Mouse (Mus musculus): ENCODE data around the gene Ddx47. TPM values are rescaled to one million over a fixed set of nuclear protein-coding genes. Genes with fewer than 3 reads are reported as not detected.

Gene Ddx47
- 101 and 102 TPM in 2 replicates for polyA plus RNA-seq (2014; fragmentation: Nextera tagmentation; extraction: Ambion mirVana)

DNA sequence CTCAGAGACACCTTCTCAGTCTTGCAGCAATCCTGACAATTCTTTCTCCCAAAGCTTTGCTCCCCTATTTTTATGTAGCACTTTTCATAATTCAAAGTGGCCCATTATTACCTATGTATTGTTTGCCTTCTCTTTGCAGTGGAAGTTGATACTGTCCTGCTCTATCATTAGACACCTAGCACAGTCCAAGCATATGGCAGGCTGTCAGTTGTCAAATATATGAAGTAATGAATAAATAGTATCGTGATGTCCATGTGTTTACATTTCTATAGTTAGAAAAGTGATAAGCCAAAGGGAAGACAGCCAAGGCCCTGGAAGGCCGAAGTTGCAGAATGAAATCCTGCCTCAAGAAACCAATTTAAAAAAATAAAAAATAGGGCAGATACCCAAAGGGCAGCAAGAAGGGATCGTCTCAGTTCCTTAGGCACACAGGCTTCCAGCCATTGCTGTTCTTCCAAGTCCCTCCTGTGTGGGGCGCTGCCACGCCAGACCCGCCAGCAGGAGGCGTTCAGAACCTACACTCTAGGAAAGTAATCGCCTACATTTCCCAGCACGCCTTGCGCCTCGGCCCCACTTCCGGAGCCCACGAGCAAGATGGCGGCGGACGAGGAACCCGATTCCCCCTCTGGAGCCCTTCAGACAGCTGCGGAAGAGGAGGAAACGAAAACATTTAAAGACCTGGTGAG, at the start of gene Ddx47:
Ddx47 (plus strand) TSS at position 565 of the 686 bp plus-strand sequence.
- Histone ChIP-seq H3K27ac (ENCODE audit: low read depth, low read length) (no peak within 1 kb of the TSS), H3K4me1 (replicated peaks; ENCODE audit: control insufficient read depth, insufficient read depth, low read length) (no peaks in the 10 kb centered on the region), H3K9ac (ENCODE audit: low read depth, low read length) (peak within 1 kb of the TSS; percentile 74), H3K4me2 (replicated peaks; ENCODE audit: low read depth, low read length) (peak within 1 kb of the TSS; percentile 60), H3K27me3 (ENCODE audit: control insufficient read depth, insufficient read depth, low read length) (no peaks in the 10 kb centered on the region), H3K36me3 (ENCODE audit: control insufficient read depth, insufficient read depth, low read length) (peaks cover 3% of the 10 kb centered on the region; the same call in 1 of the 2 replicates), H3K9me3 (ENCODE audit: control insufficient read depth, low read length) (no peaks in the 10 kb centered on the region), H3K4me3 (ENCODE audit: low read depth, low read length) (peak within 1 kb of the TSS; percentile 80)
- peak; percentile 86 for ATAC-seq (ENCODE audit: low FRiP score)
- 6% methylated on average over 19 of the region's 19 CpGs for WGBS
- DNase-seq (ENCODE audit: low spot score), result peak; percentile 98

DNA sequence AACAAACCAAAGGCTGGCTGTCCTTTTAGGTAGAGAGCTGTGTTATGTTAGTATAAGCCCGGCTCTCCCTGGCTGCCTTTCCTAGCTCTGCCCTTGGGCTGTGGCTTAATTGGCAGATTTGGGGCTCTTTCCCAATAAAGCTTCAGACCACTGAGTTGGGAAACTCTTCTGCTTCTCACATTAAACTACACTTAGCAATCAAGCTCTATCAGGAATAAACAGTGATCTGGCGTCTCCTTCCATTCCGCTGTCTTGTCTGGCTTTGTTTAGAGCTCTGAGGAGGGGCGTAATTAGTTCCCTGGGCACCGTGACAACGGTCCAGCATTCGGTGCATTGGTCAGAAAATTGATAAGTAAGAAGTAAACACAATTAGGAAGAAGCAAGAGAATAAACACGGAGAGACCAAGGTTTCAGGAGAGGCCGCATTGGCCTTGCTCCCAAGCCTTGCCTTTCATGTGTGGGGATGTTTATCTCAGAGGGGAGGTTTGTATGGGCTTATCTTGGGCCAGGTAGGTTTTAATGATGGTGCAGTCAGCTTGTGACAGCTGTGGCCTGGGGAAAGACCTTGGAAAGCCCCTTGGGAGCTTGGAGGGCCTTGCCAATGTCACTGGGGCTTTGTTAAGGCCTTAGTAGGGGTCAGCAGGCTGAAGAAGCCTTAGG, 49.4 kb upstream of the Ddx47 start:
- DNase-seq (ENCODE audit: low spot score), result no peak
- H3K27me3 ChIP-seq (ENCODE audit: control insufficient read depth, insufficient read depth, low read length), result no peaks in the 10 kb centered on the region
- 0 out of 2 replicates have a peak, but pooled peaks cover 3% of the 10 kb centered on the region for H3K4me1 ChIP-seq (replicated peaks; ENCODE audit: control insufficient read depth, insufficient read depth, low read length)
- WGBS, result 51% methylated on average over 9 of the region's 9 CpGs
- no peak overlapping the region for H3K4me3 ChIP-seq (ENCODE audit: low read depth, low read length)
- H3K9ac ChIP-seq (ENCODE audit: low read depth, low read length), result no peak overlapping the region
- H3K9me3 ChIP-seq (ENCODE audit: control insufficient read depth, low read length), result no peaks in the 10 kb centered on the region
- no peaks in the 10 kb centered on the region for H3K36me3 ChIP-seq (ENCODE audit: control insufficient read depth, insufficient read depth, low read length)
- H3K4me2 ChIP-seq (replicated peaks; ENCODE audit: low read depth, low read length), result no peak overlapping the region
- peak overlapping the region; percentile 4; the same call in 1 of the 2 replicates for H3K27ac ChIP-seq (ENCODE audit: low read depth, low read length)
- no peak for ATAC-seq (ENCODE audit: low FRiP score)

DNA sequence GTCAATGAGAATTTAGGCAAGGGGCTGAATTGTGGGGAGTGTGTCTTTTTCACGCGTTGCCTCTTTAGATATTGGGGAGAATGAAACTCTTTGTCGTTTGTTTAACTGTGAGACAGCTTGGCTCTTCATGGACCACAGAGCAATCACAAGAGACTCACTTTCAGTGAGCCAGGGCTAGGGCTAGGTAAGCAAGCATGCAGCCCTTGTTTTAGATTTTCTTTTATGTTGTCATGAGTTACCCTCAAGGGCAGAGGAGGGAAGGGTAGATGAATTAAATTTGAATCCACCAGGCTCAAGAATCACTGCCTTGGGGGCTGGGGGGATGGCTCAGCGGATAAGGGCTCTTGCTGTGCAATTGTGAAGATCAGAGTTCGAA, 48.9 kb upstream of the Ddx47 start:
- no peak overlapping the region for H3K9ac ChIP-seq (ENCODE audit: low read depth, low read length)
- no peaks in the 10 kb centered on the region for H3K9me3 ChIP-seq (ENCODE audit: control insufficient read depth, low read length)
- H3K27ac ChIP-seq (ENCODE audit: low read depth, low read length), result peak overlapping the region; percentile 4; the same call in 1 of the 2 replicates
- H3K27me3 ChIP-seq (ENCODE audit: control insufficient read depth, insufficient read depth, low read length), result no peaks in the 10 kb centered on the region
- WGBS, result 55% methylated on average over 5 of the region's 5 CpGs
- 0 out of 2 replicates have a peak, but pooled peaks have one; percentile 30 for ATAC-seq (ENCODE audit: low FRiP score)
- H3K36me3 ChIP-seq (ENCODE audit: control insufficient read depth, insufficient read depth, low read length), result no peaks in the 10 kb centered on the region
- no peak overlapping the region for H3K4me2 ChIP-seq (replicated peaks; ENCODE audit: low read depth, low read length)
- no peak for DNase-seq (ENCODE audit: low spot score)
- H3K4me3 ChIP-seq (ENCODE audit: low read depth, low read length), result no peak overlapping the region
- 0 out of 2 replicates have a peak, but pooled peaks cover 3% of the 10 kb centered on the region for H3K4me1 ChIP-seq (replicated peaks; ENCODE audit: control insufficient read depth, insufficient read depth, low read length)

- DNase-seq (ENCODE audit: low spot score) (no peak), ATAC-seq (ENCODE audit: low FRiP score) (no peak)
- 75% methylated on average over 2 of the region's 2 CpGs for WGBS
Observed at GRCm38 (mm10) chr6:134963910-134964309, 47.5 kb upstream of the Ddx47 start.

DNA sequence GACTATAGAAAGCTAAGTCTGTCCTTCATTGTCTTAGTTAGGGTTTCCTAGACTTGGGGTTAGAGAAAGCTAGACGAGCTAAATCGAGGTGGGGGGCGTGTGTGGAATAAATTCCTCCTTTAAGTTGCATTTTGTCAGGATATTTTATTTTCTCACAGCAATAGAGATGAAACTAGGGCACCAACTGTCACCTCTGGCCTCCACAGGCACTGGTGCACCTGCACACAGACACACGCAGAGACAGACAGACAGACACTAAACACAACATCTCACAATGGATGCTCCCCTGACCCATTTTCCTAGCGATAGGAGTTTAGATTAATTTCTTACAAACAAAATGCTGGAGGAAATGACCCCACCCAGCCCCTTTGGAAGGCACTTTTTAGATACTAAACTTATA, 44.7 kb upstream of the Ddx47 start:
- no peak overlapping the region for H3K4me2 ChIP-seq (replicated peaks; ENCODE audit: low read depth, low read length)
- H3K27me3 ChIP-seq (ENCODE audit: control insufficient read depth, insufficient read depth, low read length), result no peaks in the 10 kb centered on the region
- 90% methylated on average over 5 of the region's 5 CpGs for WGBS
- H3K4me3 ChIP-seq (ENCODE audit: low read depth, low read length), result no peak overlapping the region
- no peak for ATAC-seq (ENCODE audit: low FRiP score)
- no peak for DNase-seq (ENCODE audit: low spot score)
- H3K9ac ChIP-seq (ENCODE audit: low read depth, low read length), result no peak overlapping the region
- H3K4me1 ChIP-seq (replicated peaks; ENCODE audit: control insufficient read depth, insufficient read depth, low read length), result no peaks in the 10 kb centered on the region
- no peak overlapping the region for H3K27ac ChIP-seq (ENCODE audit: low read depth, low read length)
- H3K36me3 ChIP-seq (ENCODE audit: control insufficient read depth, insufficient read depth, low read length), result no peaks in the 10 kb centered on the region
- H3K9me3 ChIP-seq (ENCODE audit: control insufficient read depth, low read length), result no peaks in the 10 kb centered on the region

More at GRCm38 (mm10) chr6:134963910-134964309, 47.5 kb upstream of the Ddx47 start:
- Histone ChIP-seq H3K4me3 (ENCODE audit: low read depth, low read length) (no peak overlapping the region), H3K4me1 (replicated peaks; ENCODE audit: control insufficient read depth, insufficient read depth, low read length) (0 out of 2 replicates have a peak, but pooled peaks cover 3% of the 10 kb centered on the region), H3K4me2 (replicated peaks; ENCODE audit: low read depth, low read length) (no peak overlapping the region), H3K36me3 (ENCODE audit: control insufficient read depth, insufficient read depth, low read length) (no peaks in the 10 kb centered on the region), H3K9me3 (ENCODE audit: control insufficient read depth, low read length) (no peaks in the 10 kb centered on the region), H3K27ac (ENCODE audit: low read depth, low read length) (no peak overlapping the region), H3K9ac (ENCODE audit: low read depth, low read length) (no peak overlapping the region), H3K27me3 (ENCODE audit: control insufficient read depth, insufficient read depth, low read length) (no peaks in the 10 kb centered on the region)

DNA sequence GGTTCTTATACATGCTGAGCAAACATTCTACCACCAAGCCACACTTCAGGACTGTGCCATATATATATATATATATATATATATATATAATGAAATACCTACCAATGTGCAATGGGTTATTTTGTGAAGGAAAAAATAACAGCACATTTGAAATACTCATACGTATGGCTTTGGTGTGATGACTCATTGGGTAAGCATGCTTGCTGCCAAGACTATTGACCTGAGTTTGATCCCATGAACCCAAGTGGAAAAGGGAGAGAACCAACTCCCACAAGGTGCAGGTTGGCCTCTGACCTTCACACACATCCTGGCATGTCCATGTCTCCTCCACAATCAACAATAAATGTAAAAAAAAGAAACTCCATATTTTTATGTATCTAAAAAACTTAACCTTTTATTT, 43.1 kb upstream of the Ddx47 start:
- Histone ChIP-seq H3K4me3 (ENCODE audit: low read depth, low read length) (no peak overlapping the region), H3K4me1 (replicated peaks; ENCODE audit: control insufficient read depth, insufficient read depth, low read length) (no peaks in the 10 kb centered on the region), H3K9ac (ENCODE audit: low read depth, low read length) (no peak overlapping the region), H3K9me3 (ENCODE audit: control insufficient read depth, low read length) (no peaks in the 10 kb centered on the region), H3K36me3 (ENCODE audit: control insufficient read depth, insufficient read depth, low read length) (no peaks in the 10 kb centered on the region), H3K27me3 (ENCODE audit: control insufficient read depth, insufficient read depth, low read length) (no peaks in the 10 kb centered on the region), H3K4me2 (replicated peaks; ENCODE audit: low read depth, low read length) (no peak overlapping the region), H3K27ac (ENCODE audit: low read depth, low read length) (no peak overlapping the region)
- no peak for ATAC-seq (ENCODE audit: low FRiP score)
- 83% methylated on average over 1 of the region's 1 CpGs for WGBS
- no peak for DNase-seq (ENCODE audit: low spot score)

DNA sequence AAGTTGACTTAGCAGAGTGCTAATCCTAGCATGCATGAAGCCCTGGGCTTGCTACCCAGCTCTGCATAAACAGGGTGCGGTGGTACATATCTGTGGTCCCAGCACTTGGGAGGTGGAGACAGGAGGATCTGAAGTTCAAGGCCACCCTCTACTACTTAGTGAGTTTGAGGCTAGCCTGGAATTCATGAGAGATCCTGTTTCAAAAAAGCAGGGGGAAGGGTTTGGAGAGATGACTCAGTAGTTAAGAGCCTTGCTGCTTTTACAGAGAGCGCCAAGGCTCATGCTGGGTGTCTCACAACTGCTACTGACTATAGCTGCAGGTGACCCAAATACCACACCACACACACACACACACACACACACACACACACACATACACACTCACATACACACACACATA, 41.9 kb upstream of the Ddx47 start:
- Histone ChIP-seq H3K27ac (ENCODE audit: low read depth, low read length) (no peak overlapping the region), H3K9ac (ENCODE audit: low read depth, low read length) (no peak overlapping the region), H3K4me1 (replicated peaks; ENCODE audit: control insufficient read depth, insufficient read depth, low read length) (no peaks in the 10 kb centered on the region), H3K36me3 (ENCODE audit: control insufficient read depth, insufficient read depth, low read length) (no peaks in the 10 kb centered on the region), H3K27me3 (ENCODE audit: control insufficient read depth, insufficient read depth, low read length) (no peaks in the 10 kb centered on the region), H3K4me2 (replicated peaks; ENCODE audit: low read depth, low read length) (no peak overlapping the region), H3K9me3 (ENCODE audit: control insufficient read depth, low read length) (no peaks in the 10 kb centered on the region), H3K4me3 (ENCODE audit: low read depth, low read length) (no peak overlapping the region)
- ATAC-seq (ENCODE audit: low FRiP score) (no peak), DNase-seq (ENCODE audit: low spot score) (no peak)
- 89% methylated on average over 2 of the region's 2 CpGs for WGBS

DNA sequence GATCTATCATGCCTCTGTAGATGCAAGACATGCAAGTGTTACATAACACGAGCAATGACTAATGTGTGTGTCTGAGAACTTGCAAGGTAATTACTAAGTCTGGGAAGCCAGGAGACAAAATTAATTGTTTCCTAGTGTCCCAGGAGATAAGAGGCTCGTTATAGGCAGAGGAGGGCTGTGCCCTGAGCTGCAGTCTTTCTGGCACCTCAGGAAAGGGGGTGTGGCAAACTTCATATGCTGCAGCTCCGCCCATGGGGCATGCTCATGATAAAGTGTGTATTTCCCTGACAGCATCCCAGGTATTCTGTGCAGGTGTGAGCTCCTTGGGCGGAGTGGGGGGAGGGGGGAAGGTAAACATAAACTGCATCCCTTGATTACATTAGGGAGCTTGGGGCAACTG, 39.3 kb upstream of the Ddx47 start:
- Histone ChIP-seq H3K36me3 (ENCODE audit: control insufficient read depth, insufficient read depth, low read length) (no peaks in the 10 kb centered on the region), H3K9me3 (ENCODE audit: control insufficient read depth, low read length) (no peaks in the 10 kb centered on the region), H3K27ac (ENCODE audit: low read depth, low read length) (no peak overlapping the region), H3K4me1 (replicated peaks; ENCODE audit: control insufficient read depth, insufficient read depth, low read length) (no peaks in the 10 kb centered on the region), H3K9ac (ENCODE audit: low read depth, low read length) (no peak overlapping the region), H3K27me3 (ENCODE audit: control insufficient read depth, insufficient read depth, low read length) (no peaks in the 10 kb centered on the region), H3K4me3 (ENCODE audit: low read depth, low read length) (no peak overlapping the region), H3K4me2 (replicated peaks; ENCODE audit: low read depth, low read length) (no peak overlapping the region)
- no peak for DNase-seq (ENCODE audit: low spot score)
- no peak for ATAC-seq (ENCODE audit: low FRiP score)
- WGBS, result 65% methylated on average over 4 of the region's 4 CpGs

GRCm38 (mm10) chr6:134976628-134977027, 34.8 kb upstream of the Ddx47 start:
- no peak overlapping the region for H3K4me3 ChIP-seq (ENCODE audit: low read depth, low read length)
- H3K27ac ChIP-seq (ENCODE audit: low read depth, low read length), result no peak overlapping the region
- H3K9ac ChIP-seq (ENCODE audit: low read depth, low read length), result no peak overlapping the region
- DNase-seq (ENCODE audit: low spot score) (no peak), ATAC-seq (ENCODE audit: low FRiP score) (no peak)
- H3K4me1 ChIP-seq (replicated peaks; ENCODE audit: control insufficient read depth, insufficient read depth, low read length), result 0 out of 2 replicates have a peak, but pooled peaks cover 2% of the 10 kb centered on the region
- H3K36me3 ChIP-seq (ENCODE audit: control insufficient read depth, insufficient read depth, low read length), result no peaks in the 10 kb centered on the region
- H3K9me3 ChIP-seq (ENCODE audit: control insufficient read depth, low read length), result no peaks in the 10 kb centered on the region
- H3K4me2 ChIP-seq (replicated peaks; ENCODE audit: low read depth, low read length), result no peak overlapping the region
- 64% methylated on average over 6 of the region's 6 CpGs for WGBS
- no peaks in the 10 kb centered on the region for H3K27me3 ChIP-seq (ENCODE audit: control insufficient read depth, insufficient read depth, low read length)

Measured in hindbrain, embryonic 11.5 days (tissue).